Comparison of ENCODE assay signal across 20 mouse cellular contexts in genomic region chr14:20226488-20226887, GRCm38 (mm10). TPM values are rescaled to one million over a fixed set of nuclear protein-coding genes. Genes with fewer than 3 reads are reported as not detected.
A peak's percentile ranks its signal among the peaks of the same experiment; 100 is the strongest.
DNase-seq lines count a peak whose midpoint lies in the region; ATAC-seq and TF ChIP-seq lines count a peak whose summit lies in the region.
"Had no signal": no experiment of that assay in that cellular context is flagged by ENCODE, and none has a peak within 500 bp of the region (broad histone marks: within the 10 kb centered on the region; RNA-seq: fewer than 3 reads in every experiment).

No protein-coding gene starts in this region.

- H3K4me2 ChIP-seq in liver, embryonic 11.5 days: no peak overlapping the region
- H3K4me2 ChIP-seq in hindbrain, embryonic 15.5 days: no peak overlapping the region
- H3K4me2 ChIP-seq in liver, postnatal 0 days (ENCODE audit: low read depth, low read length): no peak overlapping the region
- H3K4me2 ChIP-seq: heart, embryonic 11.5 days; limb, embryonic 12.5 days; stomach, embryonic 15.5 days had no signal

- H3K4me3 ChIP-seq in liver, adult 2 months (ENCODE audit: insufficient read depth, low read depth, low read length): no peak overlapping the region
- no peak overlapping the region for H3K4me3 ChIP-seq in liver, embryonic 11.5 days (ENCODE audit: low read depth, low read length)
- no peak overlapping the region for H3K4me3 ChIP-seq in embryonic facial prominence, embryonic 10.5 days
- H3K4me3 ChIP-seq in hindbrain, embryonic 15.5 days: no peak overlapping the region
- H3K4me3 ChIP-seq in liver, postnatal 0 days (ENCODE audit: low read depth, low read length): no peak overlapping the region
- H3K4me3 ChIP-seq: limb, embryonic 12.5 days; stomach, embryonic 15.5 days had no signal

- peak overlapping the region; percentile 95 for H3K27ac ChIP-seq in liver, adult 2 months (replicated peaks; ENCODE audit: insufficient read depth, low read depth, low read length)
- H3K27ac ChIP-seq in liver, embryonic 11.5 days (ENCODE audit: low read depth, low read length): no peak overlapping the region
- peak overlapping the region; percentile 70 for H3K27ac ChIP-seq in embryonic facial prominence, embryonic 10.5 days (replicated peaks)
- no peak overlapping the region for H3K27ac ChIP-seq in hindbrain, embryonic 15.5 days (replicated peaks)
- peak overlapping the region; percentile 53; the same call in 1 of the 2 replicates for H3K27ac ChIP-seq in liver, postnatal 0 days (ENCODE audit: low read depth)
- H3K27ac ChIP-seq: limb, embryonic 12.5 days; stomach, embryonic 15.5 days had no signal

- TF ChIP-seq EP300 in liver, postnatal 0 days (IDR thresholded peaks at IDR 0.05; ENCODE audit: low read depth): no peak

- TF ChIP-seq CTCF in liver, adult 2 months (IDR thresholded peaks at IDR 0.05; ENCODE audit: low read depth, low read length): no peak
- no peak for TF ChIP-seq CTCF in liver, postnatal 0 days (IDR thresholded peaks at IDR 0.05; ENCODE audit: low read depth)

- peak; percentile 92 for DNase-seq in liver, adult 2 months (ENCODE audit: extremely low read depth, low read depth, low spot score)
- DNase-seq in liver, embryonic 11.5 days (ENCODE audit: low spot score): no peak
- no peak for DNase-seq in embryonic facial prominence, embryonic 10.5 days (ENCODE audit: low spot score)
- peak; percentile 33 for DNase-seq in liver, postnatal 0 days
- no peak for DNase-seq in adrenal gland, adult 18-20 months (ENCODE audit: low spot score in 2 of 2)
- no peak for DNase-seq in gastrocnemius, adult 18-20 months (ENCODE audit: low spot score)
- DNase-seq: adrenal gland, postnatal 14 days; cerebellum, adult 8-10 months; gastrocnemius, postnatal 36 days; lung, postnatal 4 days had no signal

- peak overlapping the region; percentile 43 for H3K9ac ChIP-seq in liver, adult 2 months (ENCODE audit: low read depth, low read length)
- no peak overlapping the region for H3K9ac ChIP-seq in liver, embryonic 11.5 days (ENCODE audit: low read depth, low read length)
- no peak overlapping the region for H3K9ac ChIP-seq in hindbrain, embryonic 15.5 days
- H3K9ac ChIP-seq in liver, postnatal 0 days (replicated peaks): no peak overlapping the region
- H3K9ac ChIP-seq: limb, embryonic 12.5 days; stomach, embryonic 15.5 days had no signal

- no peaks in the 10 kb centered on the region for H3K79me2 ChIP-seq in liver, adult 2 months (ENCODE audit: control insufficient read depth, insufficient read depth, low read length)

- peaks cover 52% of the 10 kb centered on the region for H3K4me1 ChIP-seq in liver, adult 2 months (ENCODE audit: control insufficient read depth, insufficient read depth, low read length)
- no peaks in the 10 kb centered on the region; the same call in 1 of the 2 replicates for H3K4me1 ChIP-seq in liver, embryonic 11.5 days (replicated peaks; ENCODE audit: control insufficient read depth, insufficient read depth, low read length)
- peaks cover 30% of the 10 kb centered on the region for H3K4me1 ChIP-seq in embryonic facial prominence, embryonic 10.5 days
- H3K4me1 ChIP-seq in hindbrain, embryonic 15.5 days (replicated peaks): peaks cover 15% of the 10 kb centered on the region
- H3K4me1 ChIP-seq in liver, postnatal 0 days (ENCODE audit: insufficient read depth): peaks cover 17% of the 10 kb centered on the region; the same call in 1 of the 2 replicates

- WGBS in liver, adult 2 months: 8% methylated on average over 7 of the region's 7 CpGs
- WGBS in liver, embryonic 11.5 days: 61% methylated on average over 7 of the region's 7 CpGs
- WGBS in embryonic facial prominence, embryonic 10.5 days: 55% methylated on average over 7 of the region's 7 CpGs
- 36% methylated on average over 7 of the region's 7 CpGs for WGBS in hindbrain, embryonic 15.5 days
- WGBS in liver, postnatal 0 days (ENCODE audit: insufficient replicate concordance): 54% methylated on average over 7 of the region's 7 CpGs

- H3K27me3 ChIP-seq in liver, adult 2 months (ENCODE audit: control insufficient read depth, insufficient read depth, low read length): no peaks in the 10 kb centered on the region
- H3K27me3 ChIP-seq in liver, embryonic 11.5 days (replicated peaks; ENCODE audit: control insufficient read depth, insufficient read depth, low read length): no peaks in the 10 kb centered on the region
- no peaks in the 10 kb centered on the region for H3K27me3 ChIP-seq in embryonic facial prominence, embryonic 10.5 days (replicated peaks; ENCODE audit: low read depth, poor library complexity, severe bottlenecking)
- H3K27me3 ChIP-seq in hindbrain, embryonic 15.5 days: no peaks in the 10 kb centered on the region
- no peaks in the 10 kb centered on the region for H3K27me3 ChIP-seq in liver, postnatal 0 days (ENCODE audit: insufficient read depth, low read length)
- H3K27me3 ChIP-seq: limb, embryonic 12.5 days; stomach, embryonic 15.5 days had no signal

- no peaks in the 10 kb centered on the region for H3K9me3 ChIP-seq in liver, embryonic 11.5 days (ENCODE audit: control insufficient read depth, low read length)
- H3K9me3 ChIP-seq in embryonic facial prominence, embryonic 10.5 days: no peaks in the 10 kb centered on the region
- no peaks in the 10 kb centered on the region for H3K9me3 ChIP-seq in hindbrain, embryonic 15.5 days
- no peaks in the 10 kb centered on the region for H3K9me3 ChIP-seq in liver, postnatal 0 days (ENCODE audit: low read length)
- H3K9me3 ChIP-seq: G1E; limb, embryonic 12.5 days; stomach, embryonic 15.5 days had no signal

- ATAC-seq in liver, embryonic 11.5 days (replicated peaks; ENCODE audit: low FRiP score): no peak
- peak; percentile 52; the same call in 1 of the 2 replicates for ATAC-seq in hindbrain, embryonic 15.5 days (ENCODE audit: low FRiP score, low read depth)
- ATAC-seq in liver, postnatal 0 days: peak; percentile 85

- no peaks in the 10 kb centered on the region for H3K36me3 ChIP-seq in liver, adult 2 months (ENCODE audit: control insufficient read depth, insufficient read depth, low read length)
- H3K36me3 ChIP-seq in liver, embryonic 11.5 days (ENCODE audit: control insufficient read depth, insufficient read depth, low read length): no peaks in the 10 kb centered on the region
- no peaks in the 10 kb centered on the region for H3K36me3 ChIP-seq in embryonic facial prominence, embryonic 10.5 days (replicated peaks)
- no peaks in the 10 kb centered on the region for H3K36me3 ChIP-seq in hindbrain, embryonic 15.5 days
- no peaks in the 10 kb centered on the region for H3K36me3 ChIP-seq in liver, postnatal 0 days (replicated peaks; ENCODE audit: insufficient read depth, low read length)
- H3K36me3 ChIP-seq: G1E; limb, embryonic 12.5 days; stomach, embryonic 15.5 days had no signal

- TF ChIP-seq POLR2A in liver, adult 2 months (IDR thresholded peaks at IDR 0.05; ENCODE audit: extremely low read depth, insufficient read depth, low read length): no peak

RNA-seq across cellular contexts. Expression of gene Kcnk16, which starts 42.5 kb away (rescaled TPM):
- total RNA-seq in liver, adult 2 months (2014; rRNA removed): not detected in 2 replicates
- not detected in 2 replicates for polyA plus RNA-seq in liver, adult 2 months (2012; rRNA removed)
- polyA plus RNA-seq in liver, embryonic 11.5 days (2014; fragmentation: Nextera tagmentation; extraction: Ambion mirVana): 1.9 and 2.2 TPM in 2 replicates
- polyA plus RNA-seq in embryonic facial prominence, embryonic 10.5 days (2016; fragmentation: Nextera tagmentation; extraction: Ambion mirVana): 0.32 TPM in 1 of 2 replicates, not detected in the other
- polyA plus RNA-seq in hindbrain, embryonic 15.5 days (2015; fragmentation: Nextera tagmentation; extraction: Ambion mirVana): not detected in 2 replicates
- polyA plus RNA-seq in liver, postnatal 0 days (2015; fragmentation: Nextera tagmentation; extraction: Ambion mirVana): 1.4 and 2.0 TPM in 2 replicates
- not detected for total RNA-seq in adrenal gland, adult 18-20 months (2021)
- not detected for total RNA-seq in gastrocnemius, adult 18-20 months (2021)
- total RNA-seq: adrenal gland, postnatal 14 days; gastrocnemius, postnatal 36 days; heart, postnatal 25 days; left cerebral cortex, adult 18-20 months; monocyte, adult 5-6 weeks had no signal
- polyA plus RNA-seq: G1E; heart, embryonic 11.5 days; kidney, embryonic 14.5 days; limb, embryonic 12.5 days; neural tube, embryonic 14.5 days had no signal

RNA-seq across cellular contexts. Expression of gene Kcnk5, which starts 44.9 kb away (rescaled TPM):
- total RNA-seq in liver, adult 2 months (2014; rRNA removed): 17.5 and 25.6 TPM in 2 replicates
- 10.3 and 13.8 TPM in 2 replicates for polyA plus RNA-seq in liver, adult 2 months (2012; rRNA removed)
- 9.6 and 10.1 TPM in 2 replicates for polyA plus RNA-seq in liver, embryonic 11.5 days (2014; fragmentation: Nextera tagmentation; extraction: Ambion mirVana)
- 9.3 and 10.7 TPM in 2 replicates for polyA plus RNA-seq in embryonic facial prominence, embryonic 10.5 days (2016; fragmentation: Nextera tagmentation; extraction: Ambion mirVana)
- polyA plus RNA-seq in hindbrain, embryonic 15.5 days (2015; fragmentation: Nextera tagmentation; extraction: Ambion mirVana): 1.3 and 1.9 TPM in 2 replicates
- polyA plus RNA-seq in liver, postnatal 0 days (2015; fragmentation: Nextera tagmentation; extraction: Ambion mirVana): 4.5 and 5.1 TPM in 2 replicates
- total RNA-seq in adrenal gland, adult 18-20 months (2021): 10 to 100 TPM in 1 of 2 experiments, 1 to 10 TPM in 1; 4.3 to 10.7 TPM
- total RNA-seq in gastrocnemius, adult 18-20 months (2021): under 1 TPM; 0.57 to 0.59 TPM

Comparison
In these comparisons a context has a peak if more than half of its experiments do, and no peak if none do; other contexts are left out.
1. DNase-seq: peak in liver, adult 2 months (single experiment) and liver, postnatal 0 days (single experiment); none in liver, embryonic 11.5 days (single experiment), embryonic facial prominence, embryonic 10.5 days (single experiment), adrenal gland, adult 18-20 months (0 of 2) and gastrocnemius, adult 18-20 months (single experiment).
2. H3K27ac ChIP-seq: peak in liver, adult 2 months (single experiment), embryonic facial prominence, embryonic 10.5 days (single experiment) and liver, postnatal 0 days (single experiment); none in liver, embryonic 11.5 days (single experiment) and hindbrain, embryonic 15.5 days (single experiment).